ENCODE assay signal across 11 mouse cellular contexts in the genomic region with DNA sequence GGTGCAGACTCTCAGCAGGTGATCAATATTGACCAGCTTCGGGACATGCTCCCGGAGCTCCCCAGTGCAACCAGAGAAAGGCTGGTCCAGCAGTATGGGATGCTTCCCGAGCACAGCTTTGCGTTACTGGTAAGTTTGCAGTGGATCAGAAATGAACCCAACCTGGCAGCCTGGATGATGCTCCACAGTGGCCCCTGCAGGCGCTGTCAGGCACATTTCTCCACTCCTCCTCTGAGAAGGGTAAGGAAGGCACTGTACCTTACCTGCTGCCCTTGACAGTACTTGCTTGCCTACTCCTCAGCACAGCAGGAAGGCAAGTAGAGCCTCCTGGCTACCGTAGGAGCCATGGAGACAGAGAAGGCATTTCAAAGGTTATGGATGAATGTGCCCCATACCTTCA. TPM values are rescaled to one million over a fixed set of nuclear protein-coding genes. Genes with fewer than 3 reads are reported as not detected.
A peak's percentile ranks its signal among the peaks of the same experiment; 100 is the strongest.
DNase-seq lines count a peak whose midpoint lies in the region; ATAC-seq and TF ChIP-seq lines count a peak whose summit lies in the region.
"Had no signal": no experiment of that assay in that cellular context is flagged by ENCODE, and none has a peak within 500 bp of the region (broad histone marks: within the 10 kb centered on the region; RNA-seq: fewer than 3 reads in every experiment).

No protein-coding gene starts in this region.

- no peak overlapping the region for H3K4me2 ChIP-seq in intestine, postnatal 0 days (replicated peaks; ENCODE audit: low read depth)
- no peak overlapping the region for H3K4me2 ChIP-seq in intestine, embryonic 15.5 days (replicated peaks)

- no peak overlapping the region for H3K4me3 ChIP-seq in intestine, postnatal 0 days (ENCODE audit: low read depth, low read length)
- no peak overlapping the region for H3K4me3 ChIP-seq in intestine, embryonic 15.5 days (replicated peaks)
- H3K4me3 ChIP-seq in MEL (ENCODE audit: control insufficient read depth in 1 of 2, insufficient read depth in 1 of 2, low read depth in 2 of 2, low read length in 2 of 2), result no peak overlapping the region

- no peaks in the 10 kb centered on the region for H3K9me3 ChIP-seq in intestine, postnatal 0 days (ENCODE audit: control insufficient read depth)
- H3K9me3 ChIP-seq in intestine, embryonic 15.5 days, result no peaks in the 10 kb centered on the region
- H3K9me3 ChIP-seq in MEL (replicated peaks; ENCODE audit: insufficient read depth, low read length), result no peaks in the 10 kb centered on the region

- no peak for TF ChIP-seq RAD21 in MEL (IDR thresholded peaks at IDR 0.05; ENCODE audit: low read depth, low read length)

- TF ChIP-seq POLR2A in MEL (IDR thresholded peaks at IDR 0.05; ENCODE audit: control insufficient read depth in 1 of 2, insufficient read depth in 1 of 2, low read depth in 1 of 2, low read length in 2 of 2, poor library complexity in 1 of 2), result no peak

- no peak overlapping the region for H3K27ac ChIP-seq in intestine, postnatal 0 days (ENCODE audit: low read depth, low read length)
- H3K27ac ChIP-seq in intestine, embryonic 15.5 days, result no peak overlapping the region
- H3K27ac ChIP-seq in MEL (ENCODE audit: control insufficient read depth, low read depth, low read length), result no peak overlapping the region

- no peak for TF ChIP-seq EP300 in MEL (IDR thresholded peaks at IDR 0.05; ENCODE audit: low read depth in 1 of 2, low read length in 2 of 2)

- DNase-seq in ES-CJ7 (ENCODE audit: low read depth, low spot score) (peak; percentile 30), MEL (ENCODE audit: low read depth, low spot score) (no peak)
- DNase-seq in cerebellum, postnatal 25 days, result peak; percentile 50 to 61
- DNase-seq in kidney, adult 18-20 months, result no peak
- no peak for DNase-seq in kidney, postnatal 14 days
- DNase-seq: adrenal gland, adult 8-10 months; embryo, embryonic 11 days; spleen, adult 18-20 months; thymus, postnatal 14 days had no signal

- H3K36me3 ChIP-seq in intestine, postnatal 0 days (ENCODE audit: control insufficient read depth, insufficient read depth), result peaks cover 13% of the 10 kb centered on the region
- no peaks in the 10 kb centered on the region for H3K36me3 ChIP-seq in intestine, embryonic 15.5 days
- no peaks in the 10 kb centered on the region for H3K36me3 ChIP-seq in MEL (ENCODE audit: control insufficient read depth in 1 of 2, insufficient read depth in 2 of 2, low read length in 2 of 2)

- H3K9ac ChIP-seq in intestine, postnatal 0 days (ENCODE audit: low read depth, low read length), result no peak overlapping the region
- H3K9ac ChIP-seq in intestine, embryonic 15.5 days, result no peak overlapping the region
- no peak overlapping the region for H3K9ac ChIP-seq in MEL (ENCODE audit: control insufficient read depth, low read depth, low read length, poor library complexity, severe bottlenecking)

- peak; percentile 28 for TF ChIP-seq CTCF in intestine, postnatal 0 days (IDR thresholded peaks at IDR 0.05; ENCODE audit: low read depth)
- TF ChIP-seq CTCF in MEL (IDR thresholded peaks at IDR 0.05 in 2 of 3, conservative IDR thresholded peaks at IDR 0.05 in 1 of 3; ENCODE audit: control insufficient read depth in 1 of 3, insufficient read depth in 1 of 3, low read depth in 2 of 3, low read length in 3 of 3, poor library complexity in 1 of 3, severe bottlenecking in 1 of 3), result peak in 2 of 3 experiments; percentile 11 to 12; a peak in 2 of 6 replicates

- ATAC-seq in intestine, postnatal 0 days, result no peak
- no peak for ATAC-seq in intestine, embryonic 15.5 days

- no peaks in the 10 kb centered on the region for H3K79me2 ChIP-seq in MEL (ENCODE audit: control insufficient read depth, insufficient read depth, low read length, poor library complexity)

- WGBS in intestine, postnatal 0 days, result 83% methylated on average over 6 of the region's 6 CpGs
- 84% methylated on average over 6 of the region's 6 CpGs for WGBS in intestine, embryonic 15.5 days

- H3K27me3 ChIP-seq in intestine, postnatal 0 days (replicated peaks; ENCODE audit: control insufficient read depth, insufficient read depth, low read length), result no peaks in the 10 kb centered on the region
- no peaks in the 10 kb centered on the region for H3K27me3 ChIP-seq in intestine, embryonic 15.5 days (replicated peaks)
- no peaks in the 10 kb centered on the region for H3K27me3 ChIP-seq in MEL (ENCODE audit: control insufficient read depth in 1 of 2, insufficient read depth in 2 of 2, low read length in 2 of 2)

- H3K4me1 ChIP-seq in intestine, postnatal 0 days (replicated peaks; ENCODE audit: control insufficient read depth, insufficient read depth, low read length), result no peaks in the 10 kb centered on the region
- H3K4me1 ChIP-seq in intestine, embryonic 15.5 days (replicated peaks), result no peaks in the 10 kb centered on the region
- no peaks in the 10 kb centered on the region for H3K4me1 ChIP-seq in MEL (ENCODE audit: control insufficient read depth in 1 of 2, insufficient read depth in 2 of 2, low read length in 2 of 2)

TF ChIP-seq in MEL, 35 proteins besides CTCF, POLR2A, EP300 and RAD21:
- no peak for TF ChIP-seq TAL1 (IDR thresholded peaks at IDR 0.05; ENCODE audit: low read length)
- TF ChIP-seq USF1 (IDR thresholded peaks at IDR 0.05; ENCODE audit: low read depth, low read length), result no peak
- no peak for TF ChIP-seq MAX (IDR thresholded peaks at IDR 0.05; ENCODE audit: low read length)
- TF ChIP-seq ZKSCAN1 (IDR thresholded peaks at IDR 0.05; ENCODE audit: low read depth, low read length), result no peak
- no peak for TF ChIP-seq POLR2AphosphoS2 (IDR thresholded peaks at IDR 0.05; ENCODE audit: low read length)
- no peak for TF ChIP-seq TBP (IDR thresholded peaks at IDR 0.05; ENCODE audit: low read depth, low read length)
- no peak for TF ChIP-seq KAT2A (conservative IDR thresholded peaks at IDR 0.05; ENCODE audit: low read depth, low read length)
- no peak for TF ChIP-seq MAZ (IDR thresholded peaks at IDR 0.05; ENCODE audit: low read depth, low read length)
- no peak for TF ChIP-seq ELF1 (IDR thresholded peaks at IDR 0.05; ENCODE audit: low read depth, low read length)
- no peak for TF ChIP-seq E2F4 (IDR thresholded peaks at IDR 0.05; ENCODE audit: borderline replicate concordance, low read depth, low read length)

RNA-seq across cellular contexts. Expression of gene Gatb, which starts 45.0 kb away (rescaled TPM):
- polyA plus RNA-seq in intestine, postnatal 0 days (2015; fragmentation: Nextera tagmentation; extraction: Ambion mirVana), result 11.2 and 12.4 TPM in 2 replicates
- 32.1 and 34.4 TPM in 2 replicates for polyA plus RNA-seq in intestine, embryonic 15.5 days (2015; fragmentation: Nextera tagmentation; extraction: Ambion mirVana)
- 9.1 and 13.7 TPM in 2 replicates for total RNA-seq in MEL (2012; rRNA removed)
- polyA plus RNA-seq in MEL (2012; ENCODE audit: insufficient read depth in 1 of 2, insufficient read length in 2 of 2, low read depth in 1 of 2, low replicate concordance in 2 of 2, missing spikeins in 1 of 2), result 10 to 100 TPM in 1 of 2 experiments, not detected in 1; 16.8 TPM

Comparison
In these comparisons a context has a peak if more than half of its experiments do, and no peak if none do; other contexts are left out.
1. DNase-seq: peak in ES-CJ7 (single experiment) and cerebellum, postnatal 25 days (2 of 2); none in MEL (single experiment), kidney, adult 18-20 months (single experiment) and kidney, postnatal 14 days (single experiment).